Mouse (Mus musculus) layer of hippocampus, adult 2 months (tissue): ENCODE measurements around the gene Shq1. TPM values are rescaled to one million over a fixed set of nuclear protein-coding genes. Genes with fewer than 3 reads are reported as not detected.

ENCODE experiments used
- DNase-seq, 2 experiments: peaks; one replicate each; pipeline ENCODE4 v3.0.0; 2022; ENCODE audit warnings: low spot score in 2 of 2
- H3K27ac ChIP-seq: fragments of 200-600 bp; 2 replicates; pipeline ENCODE4 v1.8.1; 2022
- H3K4me3 ChIP-seq: fragments of 200-600 bp; 2 replicates; pipeline ENCODE4 v1.8.1; 2022; ENCODE audit warnings: mild to moderate bottlenecking
- CTCF ChIP-seq: fragments of 200-600 bp; conservative IDR thresholded peaks from 2 replicates; pipeline ENCODE4 v1.8.1; 2022; ENCODE audit warnings: antibody characterized with exemption, mild to moderate bottlenecking, moderate library complexity
- total RNA-seq, 2 experiments: library from RNA; stranded (reverse); gene quantifications; 2 replicates each; pipeline ENCODE4 v1.2.3; 2021

The Shq1 gene
- total RNA-seq, 2 experiments from 2014 or later: 6.4 to 6.7 TPM

GRCm38 (mm10) chr6:100704574-100705365 lies 33.8 kb upstream of the Shq1 start, which contains the start of gene Gxylt2:
TSS of gene Gxylt2 (plus strand) at chr6:100704734.
- H3K4me3 ChIP-seq: peak within 1 kb of the TSS; percentile 61
- TF ChIP-seq CTCF: peak; percentile 45
- peak in 1 of 2 experiments; percentile 35 for DNase-seq
- H3K27ac ChIP-seq: peak within 1 kb of the TSS; percentile 72; the same call in 1 of the 2 replicates

DNA sequence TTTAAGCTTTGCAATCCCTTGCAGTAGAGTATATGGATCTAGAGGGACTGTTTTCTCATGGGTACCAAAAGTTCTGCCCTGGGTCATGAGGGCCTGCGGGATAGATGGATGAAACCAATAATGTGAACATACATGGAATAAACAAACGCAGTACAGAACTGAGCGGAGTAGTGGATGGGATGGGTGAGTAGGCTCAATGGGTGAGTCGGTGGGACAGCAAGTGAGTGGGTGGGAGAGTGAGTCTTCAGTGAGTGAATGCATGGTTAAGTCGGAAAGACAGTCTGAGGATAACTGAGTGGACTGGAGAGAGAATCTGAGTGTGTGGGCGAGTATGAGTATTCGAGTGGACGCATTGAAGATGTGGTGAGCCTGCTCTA lies 33.2 kb upstream of the Shq1 start:
- DNase-seq: no peak
- Histone ChIP-seq H3K27ac (peak overlapping the region; percentile 72; the same call in 1 of the 2 replicates), H3K4me3 (peak overlapping the region; percentile 61)
- TF ChIP-seq CTCF: no peak

DNA sequence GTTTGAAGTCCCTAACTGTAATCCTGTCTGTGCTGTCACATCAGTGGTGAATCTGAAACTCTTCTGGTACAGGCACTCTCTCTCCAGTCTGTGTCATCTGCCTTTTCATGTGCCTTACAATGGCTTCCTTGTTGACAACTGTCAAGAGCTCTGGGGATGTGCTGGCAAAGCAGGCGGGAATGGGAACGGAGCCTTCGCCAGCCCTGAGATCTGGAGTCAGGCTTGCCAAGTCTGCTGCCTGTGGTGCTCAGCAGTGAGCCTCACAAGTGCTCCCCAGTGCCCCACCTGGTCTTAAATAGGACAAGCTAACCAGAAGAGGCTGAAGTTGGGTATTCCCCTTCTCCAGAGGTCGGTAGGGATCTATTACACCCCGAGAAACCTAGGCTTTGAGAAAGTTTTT lies 29.8 kb upstream of the Shq1 start:
- DNase-seq: peak in 1 of 2 experiments; percentile 32
- no peak overlapping the region for H3K27ac ChIP-seq
- no peak for TF ChIP-seq CTCF
- no peak overlapping the region for H3K4me3 ChIP-seq

- Histone ChIP-seq H3K27ac (no peak overlapping the region), H3K4me3 (no peak overlapping the region)
- TF ChIP-seq CTCF: no peak
- no peak for DNase-seq
These were observed 29.0 kb upstream of the Shq1 start for GRCm38 (mm10) chr6:100699986-100700385.

DNA sequence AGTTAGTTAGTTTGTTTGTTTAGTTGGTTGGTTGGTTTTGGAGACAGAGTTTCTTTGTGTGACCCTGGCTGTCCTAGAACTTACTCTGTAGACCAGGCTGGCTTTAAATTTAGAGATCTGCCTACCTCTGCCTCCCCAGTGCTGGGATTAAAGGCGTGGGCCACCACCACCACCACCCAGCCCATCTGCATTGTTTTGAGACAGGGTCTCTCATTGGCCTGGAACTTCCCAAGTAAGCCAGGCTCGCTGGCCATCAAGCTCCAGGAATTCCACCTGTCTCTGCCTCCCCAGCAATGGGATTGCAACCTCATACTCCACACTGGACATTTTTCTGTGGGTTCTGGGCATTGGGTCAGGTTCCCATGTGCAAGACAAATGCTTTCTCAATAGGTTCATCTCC lies 15.4 kb upstream of the Shq1 start:
- Histone ChIP-seq H3K4me3 (no peak overlapping the region), H3K27ac (no peak overlapping the region)
- DNase-seq: no peak
- no peak for TF ChIP-seq CTCF

- Histone ChIP-seq H3K4me3 (no peak overlapping the region), H3K27ac (no peak overlapping the region)
- no peak for DNase-seq
- TF ChIP-seq CTCF: no peak
These were observed 7.7 kb upstream of the Shq1 start for GRCm38 (mm10) chr6:100678636-100679035.

- no peak for DNase-seq
- Histone ChIP-seq H3K4me3 (no peak overlapping the region), H3K27ac (no peak overlapping the region)
- TF ChIP-seq CTCF: no peak
These were observed 5.5 kb upstream of the Shq1 start for GRCm38 (mm10) chr6:100676461-100676860.

GRCm38 (mm10) chr6:100674974-100675373 lies 4.0 kb upstream of the Shq1 start:
- no peak for DNase-seq
- no peak overlapping the region for H3K4me3 ChIP-seq
- peak; percentile 89 for TF ChIP-seq CTCF
- no peak overlapping the region for H3K27ac ChIP-seq

- no peak overlapping the region for H3K27ac ChIP-seq
- TF ChIP-seq CTCF: 0 out of 2 replicates have a peak, but pooled peaks have one; percentile 1
- H3K4me3 ChIP-seq: peak overlapping the region; percentile 76
- DNase-seq: no peak
These were observed 444 bp upstream of the Shq1 start for GRCm38 (mm10) chr6:100671401-100671800.

GRCm38 (mm10) chr6:100670370-100670841 lies 551 bp downstream of the Shq1 start:
- peak; percentile 26 to 50 for DNase-seq
- H3K27ac ChIP-seq: peak overlapping the region; percentile 67
- peak; percentile 52 for TF ChIP-seq CTCF
- peak overlapping the region; percentile 76 for H3K4me3 ChIP-seq

DNA sequence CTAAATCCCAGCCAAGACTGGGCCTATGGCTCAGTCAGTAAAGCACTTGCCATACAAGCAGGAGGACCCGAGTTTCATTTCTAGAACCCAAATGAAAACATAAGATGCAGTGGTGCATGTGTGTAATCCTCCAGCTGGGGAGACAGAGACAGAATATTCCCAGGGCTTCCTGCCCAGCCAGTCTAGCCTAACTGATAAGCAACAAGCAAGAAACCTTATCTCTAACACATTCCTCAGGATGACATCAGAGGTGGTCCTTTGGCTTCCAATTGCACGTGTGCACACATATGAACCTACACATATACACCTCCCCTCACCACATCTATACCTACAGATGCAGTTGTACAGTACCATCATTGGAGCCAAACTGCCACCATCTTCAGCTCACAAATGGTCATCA lies 2.1 kb downstream of the Shq1 start:
- Histone ChIP-seq H3K4me3 (no peak overlapping the region), H3K27ac (no peak overlapping the region)
- no peak for TF ChIP-seq CTCF
- DNase-seq: no peak

- TF ChIP-seq CTCF: peak; percentile 58
- no peak overlapping the region for H3K27ac ChIP-seq
- H3K4me3 ChIP-seq: no peak overlapping the region
- DNase-seq: no peak
These were observed 3.3 kb downstream of the Shq1 start for GRCm38 (mm10) chr6:100667644-100668043.

- DNase-seq: no peak
- no peak overlapping the region for H3K4me3 ChIP-seq
- H3K27ac ChIP-seq: no peak overlapping the region
- TF ChIP-seq CTCF: no peak
These were observed 8.7 kb downstream of the Shq1 start for GRCm38 (mm10) chr6:100662224-100662623.

GRCm38 (mm10) chr6:100660395-100660794 lies 10.6 kb downstream of the Shq1 start:
- peak; percentile 63 for TF ChIP-seq CTCF
- H3K27ac ChIP-seq: 0 out of 2 replicates have a peak overlapping the region, but pooled peaks have one; percentile 40
- peak; percentile 75 to 76 for DNase-seq
- H3K4me3 ChIP-seq: no peak overlapping the region
